Mouse (Mus musculus) midbrain, embryonic 12.5 days (tissue): Measurements from ENCODE around the gene Dad1. TPM values are rescaled to one million over a fixed set of nuclear protein-coding genes. Genes with fewer than 3 reads are reported as not detected.

Experiments used
- ATAC-seq: fragments of 200-750 bp; cut with Nextera tagmentation; 2 replicates; pipeline ENCODE4 v1.8.0; 2017; ENCODE audit warnings: low read depth, moderate TSS enrichment, moderate library complexity; ENCODE audit not compliant: low FRiP score
- H3K27ac ChIP-seq: fragments of 300-500 bp; sonication (generic); replicated peaks from 2 replicates; pipeline ENCODE4 v1.5.1; 2016; ENCODE audit warnings: mild to moderate bottlenecking
- H3K27me3 ChIP-seq: fragments of 300-500 bp; sonication (generic); 2 replicates; pipeline ENCODE4 v1.6.1; 2016; ENCODE audit warnings: mild to moderate bottlenecking
- H3K36me3 ChIP-seq: fragments of 300-500 bp; sonication (generic); 2 replicates; pipeline ENCODE4 v1.6.1; 2016
- H3K4me1 ChIP-seq: fragments of 300-500 bp; sonication (generic); 2 replicates; pipeline ENCODE4 v1.6.1; 2016
- H3K4me2 ChIP-seq: fragments of 300-500 bp; sonication (generic); replicated peaks from 2 replicates; pipeline ENCODE4 v1.6.1; 2016; ENCODE audit warnings: mild to moderate bottlenecking, moderate library complexity
- H3K4me3 ChIP-seq: fragments of 300-500 bp; sonication (generic); 2 replicates; pipeline ENCODE4 v1.5.1; 2016; ENCODE audit warnings: mild to moderate bottlenecking
- H3K9ac ChIP-seq: fragments of 300-500 bp; sonication (generic); replicated peaks from 2 replicates; pipeline ENCODE4 v1.6.1; 2016; ENCODE audit warnings: mild to moderate bottlenecking, moderate library complexity
- H3K9me3 ChIP-seq: fragments of 300-500 bp; sonication (generic); 2 replicates; pipeline ENCODE4 v1.6.1; 2016; ENCODE audit warnings: mild to moderate bottlenecking
- WGBS: fragments of 180-500 bp; shearing (Covaris S2); methylation state at CpG from one replicate; pipeline ENCODE4 v1.1.7; 2016; 5-methylcytosine and 5-hydroxymethylcytosine counted together
- polyA plus RNA-seq: library from polyadenylated mRNA; unstranded; fragments of >200 nt; fragmentation: Nextera tagmentation; extraction: Ambion mirVana; gene quantifications from 2 replicates; pipeline ENCODE4 v1.2.1, GENCODE M21; 2016

The Dad1 gene
- 220 and 224 TPM in 2 replicates for polyA plus RNA-seq

- Histone ChIP-seq H3K4me2 (peak within 1 kb of the TSS; percentile 75), H3K27me3 (peaks cover 7% of the 10 kb centered on the region; the same call in 1 of the 2 replicates), H3K36me3 (0 out of 2 replicates have a peak, but pooled peaks cover 6% of the 10 kb centered on the region), H3K9me3 (no peaks in the 10 kb centered on the region), H3K9ac (peak within 1 kb of the TSS; percentile 68), H3K4me3 (peak within 1 kb of the TSS; percentile 72), H3K27ac (peak within 1 kb of the TSS; percentile 66), H3K4me1 (peaks cover 37% of the 10 kb centered on the region)
- under 1% methylated on average over 39 of the region's 39 CpGs for WGBS
- peak; percentile 100 for ATAC-seq
These were observed at the start of gene Dad1, which contains the start of gene Abhd4 for GRCm38 (mm10) chr14:54253741-54254291. Gene Dad1, minus strand, starts transcription at chr14:54254104. Gene Abhd4, plus strand, starts transcription at chr14:54254188.

- Histone ChIP-seq H3K27me3 (no peaks in the 10 kb centered on the region), H3K4me1 (no peaks in the 10 kb centered on the region), H3K9me3 (peaks cover 5% of the 10 kb centered on the region; the same call in 1 of the 2 replicates), H3K4me2 (no peak overlapping the region), H3K9ac (no peak overlapping the region), H3K36me3 (no peaks in the 10 kb centered on the region), H3K4me3 (no peak overlapping the region), H3K27ac (no peak overlapping the region)
- WGBS, result 91% methylated on average over 3 of the region's 3 CpGs
- no peak for ATAC-seq
These were observed 46.8 kb upstream of the Dad1 start for GRCm38 (mm10) chr14:54300676-54301075.

DNA sequence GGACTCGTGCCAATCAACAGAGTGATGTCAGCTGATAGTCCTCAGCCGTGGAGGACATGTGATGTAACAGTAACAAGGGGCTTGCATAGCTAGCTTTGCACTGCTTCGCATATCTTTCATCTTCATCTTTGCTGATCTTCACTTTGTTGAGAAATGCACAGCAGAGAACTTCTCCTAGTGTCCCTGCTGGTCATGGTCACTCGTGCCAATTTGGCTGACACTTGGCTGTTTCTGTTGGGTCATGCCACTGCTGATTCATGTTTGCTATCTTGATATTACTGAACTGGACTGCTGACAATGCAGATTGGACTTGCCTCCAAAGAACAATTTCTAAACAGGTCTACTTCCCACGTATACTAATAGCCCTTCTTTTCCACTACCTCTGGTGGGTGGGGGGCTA, 46.2 kb upstream of the Dad1 start:
- ATAC-seq, result no peak
- H3K9me3 ChIP-seq, result peaks cover 5% of the 10 kb centered on the region; the same call in 1 of the 2 replicates
- 87% methylated on average over 5 of the region's 5 CpGs for WGBS
- no peak overlapping the region for H3K27ac ChIP-seq
- H3K27me3 ChIP-seq, result no peaks in the 10 kb centered on the region
- H3K4me2 ChIP-seq, result no peak overlapping the region
- no peaks in the 10 kb centered on the region for H3K36me3 ChIP-seq
- no peak overlapping the region for H3K4me3 ChIP-seq
- no peak overlapping the region for H3K9ac ChIP-seq
- no peaks in the 10 kb centered on the region for H3K4me1 ChIP-seq

- ATAC-seq, result no peak
- H3K9me3 ChIP-seq, result no peaks in the 10 kb centered on the region
- H3K4me3 ChIP-seq, result no peak within 1 kb of the TSS
- H3K27me3 ChIP-seq, result no peaks in the 10 kb centered on the region
- no peaks in the 10 kb centered on the region for H3K36me3 ChIP-seq
- H3K4me1 ChIP-seq, result no peaks in the 10 kb centered on the region
- no peak within 1 kb of the TSS for H3K4me2 ChIP-seq
- WGBS, result 92% methylated on average over 1 of the region's 1 CpGs
- no peak within 1 kb of the TSS for H3K9ac ChIP-seq
- no peak within 1 kb of the TSS for H3K27ac ChIP-seq
These were observed 30.9 kb upstream of the Dad1 start, which contains the start of gene Olfr49 for GRCm38 (mm10) chr14:54284839-54285238. Gene Olfr49, minus strand, starts transcription at chr14:54284939.

DNA sequence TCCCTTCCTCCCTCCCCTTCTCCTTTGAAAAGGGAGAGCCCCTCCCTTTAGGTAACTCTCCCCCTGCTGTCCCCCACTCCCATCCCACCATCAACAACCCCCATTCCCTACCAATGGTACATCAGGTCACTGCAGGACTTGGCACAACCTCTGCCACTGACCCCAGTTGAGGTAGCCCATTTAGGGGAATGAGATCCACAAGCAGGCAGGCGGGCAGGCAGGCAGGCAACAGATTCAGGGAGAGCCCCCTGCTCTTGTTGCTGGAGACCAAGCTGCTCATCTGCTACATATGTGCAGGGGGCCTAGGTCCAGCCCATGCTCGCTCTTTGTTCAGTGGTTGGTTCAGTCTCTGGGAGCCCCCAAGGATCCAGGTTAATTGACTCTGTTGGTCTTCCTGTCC, 22.5 kb upstream of the Dad1 start:
- Histone ChIP-seq H3K4me2 (no peak overlapping the region), H3K9ac (no peak overlapping the region), H3K27me3 (no peaks in the 10 kb centered on the region), H3K4me3 (no peak overlapping the region), H3K36me3 (no peaks in the 10 kb centered on the region), H3K9me3 (no peaks in the 10 kb centered on the region), H3K27ac (no peak overlapping the region), H3K4me1 (0 out of 2 replicates have a peak, but pooled peaks cover 1% of the 10 kb centered on the region)
- no peak for ATAC-seq
- 83% methylated on average over 2 of the region's 2 CpGs for WGBS

- 86% methylated on average over 3 of the region's 3 CpGs for WGBS
- Histone ChIP-seq H3K9ac (no peak overlapping the region), H3K36me3 (peaks cover 9% of the 10 kb centered on the region), H3K9me3 (no peaks in the 10 kb centered on the region), H3K27ac (no peak overlapping the region), H3K27me3 (no peaks in the 10 kb centered on the region), H3K4me1 (0 out of 2 replicates have a peak, but pooled peaks cover 3% of the 10 kb centered on the region), H3K4me3 (no peak overlapping the region), H3K4me2 (no peak overlapping the region)
- ATAC-seq, result no peak
These were observed 18.8 kb upstream of the Dad1 start for GRCm38 (mm10) chr14:54272696-54273095.

GRCm38 (mm10) chr14:54271976-54272606, 18.2 kb upstream of the Dad1 start:
- H3K4me1 ChIP-seq, result 0 out of 2 replicates have a peak, but pooled peaks cover 3% of the 10 kb centered on the region
- H3K9ac ChIP-seq, result no peak overlapping the region
- H3K36me3 ChIP-seq, result peaks cover 13% of the 10 kb centered on the region
- H3K27me3 ChIP-seq, result no peaks in the 10 kb centered on the region
- WGBS, result 66% methylated on average over 3 of the region's 3 CpGs
- H3K4me3 ChIP-seq, result no peak overlapping the region
- no peaks in the 10 kb centered on the region for H3K9me3 ChIP-seq
- ATAC-seq, result no peak
- H3K27ac ChIP-seq, result no peak overlapping the region
- H3K4me2 ChIP-seq, result no peak overlapping the region

- 93% methylated on average over 3 of the region's 3 CpGs for WGBS
These were observed 16.5 kb upstream of the Dad1 start for GRCm38 (mm10) chr14:54270413-54270812.

DNA sequence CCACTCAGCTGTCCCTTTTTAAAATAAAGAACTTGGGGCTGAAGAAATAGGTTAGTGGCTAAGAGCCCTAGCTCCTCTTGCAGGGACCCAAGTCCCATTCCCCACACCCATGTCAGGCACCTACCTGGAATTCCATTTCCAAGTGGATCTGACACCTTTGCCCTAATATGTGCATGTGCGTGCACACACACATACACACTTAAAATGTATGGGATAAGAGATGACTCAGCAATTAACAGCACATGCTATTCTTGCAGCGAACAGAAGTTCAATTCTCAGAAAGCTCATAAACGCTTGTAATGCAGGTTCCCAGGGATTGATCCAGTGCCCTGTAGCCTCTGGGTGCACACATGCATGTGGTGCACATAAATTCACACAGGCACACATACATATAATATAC, 15.7 kb upstream of the Dad1 start:
- H3K9ac ChIP-seq, result no peak overlapping the region
- H3K4me2 ChIP-seq, result no peak overlapping the region
- whole genome bisulfite sequencing, result 92% methylated on average over 3 of the region's 3 CpGs
- H3K4me3 ChIP-seq, result no peak overlapping the region
- no peaks in the 10 kb centered on the region for H3K9me3 ChIP-seq
- ATAC-seq, result no peak
- H3K27me3 ChIP-seq, result no peaks in the 10 kb centered on the region
- H3K4me1 ChIP-seq, result 0 out of 2 replicates have a peak, but pooled peaks cover 3% of the 10 kb centered on the region
- H3K27ac ChIP-seq, result no peak overlapping the region
- H3K36me3 ChIP-seq, result peaks cover 13% of the 10 kb centered on the region

More at GRCm38 (mm10) chr14:54270413-54270812, 16.5 kb upstream of the Dad1 start:
- Histone ChIP-seq H3K4me1 (0 out of 2 replicates have a peak, but pooled peaks cover 3% of the 10 kb centered on the region), H3K4me3 (no peak overlapping the region), H3K9ac (no peak overlapping the region), H3K36me3 (peaks cover 13% of the 10 kb centered on the region), H3K4me2 (no peak overlapping the region), H3K27ac (no peak overlapping the region), H3K27me3 (no peaks in the 10 kb centered on the region), H3K9me3 (no peaks in the 10 kb centered on the region)
- ATAC-seq, result no peak

GRCm38 (mm10) chr14:54267966-54268365, 14.1 kb upstream of the Dad1 start:
- 93% methylated on average over 10 of the region's 10 CpGs for WGBS
- H3K9me3 ChIP-seq, result no peaks in the 10 kb centered on the region
- H3K27me3 ChIP-seq, result no peaks in the 10 kb centered on the region
- H3K27ac ChIP-seq, result no peak overlapping the region
- peaks cover 20% of the 10 kb centered on the region for H3K36me3 ChIP-seq
- H3K4me3 ChIP-seq, result no peak overlapping the region
- ATAC-seq, result no peak
- no peak overlapping the region for H3K4me2 ChIP-seq
- H3K4me1 ChIP-seq, result 0 out of 2 replicates have a peak, but pooled peaks cover 3% of the 10 kb centered on the region
- H3K9ac ChIP-seq, result no peak overlapping the region

DNA sequence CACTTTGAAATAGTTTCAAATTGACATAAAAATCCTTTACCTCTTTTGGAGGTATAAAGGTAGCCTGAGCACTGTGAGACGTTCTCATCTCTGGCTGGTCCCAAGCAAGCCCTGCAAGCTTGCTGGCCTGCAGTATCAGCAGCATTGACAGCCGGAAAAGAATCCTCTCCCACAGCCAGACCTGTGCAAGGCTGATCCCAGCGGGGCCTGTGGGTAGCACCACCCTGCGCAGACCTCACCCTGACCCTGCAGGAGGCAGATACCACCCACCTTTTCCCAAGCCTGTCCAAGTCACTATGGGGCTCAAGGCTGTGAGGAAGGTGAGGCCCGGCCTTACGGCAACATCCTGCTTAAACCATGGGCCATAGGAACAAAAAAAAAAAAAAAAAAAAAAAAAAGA, 12.0 kb upstream of the Dad1 start:
- H3K9me3 ChIP-seq, result no peaks in the 10 kb centered on the region

GRCm38 (mm10) chr14:54265093-54265492, 11.2 kb upstream of the Dad1 start:
- Histone ChIP-seq H3K27ac (no peak overlapping the region), H3K4me2 (no peak overlapping the region), H3K9ac (no peak overlapping the region), H3K36me3 (peaks cover 25% of the 10 kb centered on the region), H3K9me3 (no peaks in the 10 kb centered on the region), H3K4me3 (no peak overlapping the region), H3K4me1 (0 out of 2 replicates have a peak, but pooled peaks cover 4% of the 10 kb centered on the region), H3K27me3 (no peaks in the 10 kb centered on the region)
- no peak for ATAC-seq
- 41% methylated on average over 10 of the region's 10 CpGs for WGBS

More for the DNA sequence above, 12.0 kb upstream of the Dad1 start:
- ATAC-seq, result no peak
- H3K4me2 ChIP-seq, result no peak overlapping the region
- H3K4me3 ChIP-seq, result no peak overlapping the region
- H3K36me3 ChIP-seq, result peaks cover 25% of the 10 kb centered on the region
- H3K27ac ChIP-seq, result no peak overlapping the region
- no peaks in the 10 kb centered on the region for H3K4me1 ChIP-seq
- H3K9ac ChIP-seq, result no peak overlapping the region
- WGBS, result 76% methylated on average over 6 of the region's 6 CpGs
- H3K27me3 ChIP-seq, result no peaks in the 10 kb centered on the region
